Mouse (Mus musculus) CH12.LX (cell line): ENCODE measurements around the gene AC140267.1.

Source experiments
- CTCF ChIP-seq, 2 experiments: IDR thresholded peaks in 1 of 2; conservative IDR thresholded peaks in 1 of 2; 2 replicates each; pipeline ENCODE4 v1.5.1; 2011 to 2012; ENCODE audit warnings: low read depth in 2 of 2, low read length in 2 of 2, improper control_type of control experiment in 1 of 2, inconsistent platforms in 1 of 2, mild to moderate bottlenecking in 1 of 2, moderate library complexity in 1 of 2
- POLR2AphosphoS2 ChIP-seq: IDR thresholded peaks from 2 replicates; pipeline ENCODE4 v1.6.1; 2011; ENCODE audit warnings: low read depth, low read length, improper control_type of control experiment
- RAD21 ChIP-seq: IDR thresholded peaks from 2 replicates; pipeline ENCODE4 v1.6.1; 2011; ENCODE audit warnings: low read depth, mild to moderate bottlenecking, low read length, improper control_type of control experiment, moderate library complexity
- RCOR1 ChIP-seq: conservative IDR thresholded peaks from 2 replicates; pipeline ENCODE4 v1.6.1; 2012; ENCODE audit warnings: low read depth, mild to moderate bottlenecking, inconsistent platforms, low read length, improper control_type of control experiment
- TBP ChIP-seq: conservative IDR thresholded peaks from 2 replicates; pipeline ENCODE4 v1.6.1; 2011; ENCODE audit warnings: low read depth, low read length, improper control_type of control experiment
- TCF12 ChIP-seq: IDR thresholded peaks from 2 replicates; pipeline ENCODE4 v1.6.1; 2014; ENCODE audit warnings: low read depth, mild to moderate bottlenecking, inconsistent platforms, low read length, improper control_type of control experiment
- USF2 ChIP-seq: conservative IDR thresholded peaks from 2 replicates; pipeline ENCODE4 v1.6.1; 2011; ENCODE audit warnings: low read depth, low read length, improper control_type of control experiment
- ZC3H11A ChIP-seq: IDR thresholded peaks from 2 replicates; pipeline ENCODE4 v1.6.1; 2012; ENCODE audit warnings: low read depth, mild to moderate bottlenecking, inconsistent platforms, low read length, improper control_type of control experiment
- ZNF384 ChIP-seq: IDR thresholded peaks from 2 replicates; pipeline ENCODE4 v1.6.1; 2012; ENCODE audit warnings: low read depth, low read length, improper control_type of control experiment, inconsistent platforms

GRCm38 (mm10) chr15:80206057-80206565 is 29.5 kb upstream of the AC140267.1 start:
- no peak for TF ChIP-seq CTCF (conservative IDR thresholded peaks at IDR 0.05 in 1 of 2, IDR thresholded peaks at IDR 0.05 in 1 of 2; ENCODE audit: low read depth in 2 of 2, low read length in 2 of 2)
- TF ChIP-seq TBP, result no peak
- no peak for TF ChIP-seq ZNF384
- TF ChIP-seq USF2, result no peak
- TF ChIP-seq RAD21, result no peak
- TF ChIP-seq RCOR1, result no peak
- no peak for TF ChIP-seq ZC3H11A
- TF ChIP-seq TCF12, result no peak
- TF ChIP-seq POLR2AphosphoS2, result no peak
